Mouse (Mus musculus): ENCODE measurements at regions not wholly inside any gene's neighbourhood (a gene's known extent, or its start where the extent isn't known, plus 50 kb on each side); places are given as distances from the start of the nearest gene placed in this dataset.
A peak's percentile ranks its signal among the peaks of the same experiment; 100 is the strongest.
"Not testable (repeated sequence)": the region's sequence is repeated elsewhere in the genome, so short reads cannot be mapped to it uniquely, and the experiment has no call there.

DNA sequence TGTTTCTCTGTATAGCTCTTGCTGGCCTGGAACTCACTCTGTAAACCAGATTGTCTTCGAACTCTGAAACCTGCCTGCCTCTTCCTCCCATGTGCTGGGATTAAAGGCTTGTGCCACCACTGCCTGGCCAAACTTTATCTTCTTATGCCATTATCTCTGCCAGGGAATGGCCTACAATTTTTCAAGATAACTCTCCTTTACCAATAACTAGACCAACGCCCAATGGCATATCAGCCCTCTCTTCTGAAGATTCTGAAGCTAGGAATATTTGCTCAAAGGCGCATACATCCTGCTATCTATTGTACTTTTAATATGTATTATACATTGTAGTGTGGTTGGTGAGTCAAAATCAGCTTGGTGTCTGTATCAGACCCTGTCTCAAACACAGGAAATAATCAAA, 235.4 kb upstream of the Cts3 start:
- DNase-seq = not testable (repeated sequence)

DNA sequence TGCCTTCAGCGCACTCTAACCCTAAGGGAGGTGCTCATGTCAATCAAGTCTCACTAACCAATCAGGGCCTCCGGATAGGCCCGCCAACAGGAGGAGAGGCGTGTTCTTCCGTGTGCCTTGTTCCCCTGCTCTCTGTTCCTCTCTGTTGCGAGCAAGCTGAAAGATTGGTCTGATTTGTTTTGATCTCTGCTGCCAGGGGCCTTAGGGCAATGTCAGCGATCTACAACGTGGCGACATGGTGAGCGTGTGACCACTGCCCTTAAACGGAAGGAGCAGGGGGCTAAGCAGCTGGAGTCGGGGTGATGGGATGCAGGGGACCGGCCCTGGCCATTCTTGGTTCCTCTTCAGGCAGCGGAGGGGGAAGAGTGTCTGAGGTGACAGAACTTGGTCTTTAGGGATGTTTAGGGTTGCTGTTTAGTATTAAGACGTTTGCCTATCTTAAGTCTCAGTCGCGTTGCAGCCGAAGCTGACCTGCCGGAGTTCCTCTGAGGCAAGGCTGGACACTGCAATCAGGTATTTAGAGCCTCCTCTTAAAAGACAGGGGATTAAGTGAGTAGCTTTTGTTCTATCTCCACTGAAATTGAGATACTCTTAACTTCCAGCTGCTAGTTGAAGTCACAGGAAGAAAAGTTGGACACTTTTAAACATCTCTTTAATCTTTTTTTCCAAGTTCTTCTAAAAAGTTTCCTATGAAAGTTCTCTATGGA, 234.4 kb upstream of the Cts3 start:
- DNase-seq = peak; percentile 43

DNA sequence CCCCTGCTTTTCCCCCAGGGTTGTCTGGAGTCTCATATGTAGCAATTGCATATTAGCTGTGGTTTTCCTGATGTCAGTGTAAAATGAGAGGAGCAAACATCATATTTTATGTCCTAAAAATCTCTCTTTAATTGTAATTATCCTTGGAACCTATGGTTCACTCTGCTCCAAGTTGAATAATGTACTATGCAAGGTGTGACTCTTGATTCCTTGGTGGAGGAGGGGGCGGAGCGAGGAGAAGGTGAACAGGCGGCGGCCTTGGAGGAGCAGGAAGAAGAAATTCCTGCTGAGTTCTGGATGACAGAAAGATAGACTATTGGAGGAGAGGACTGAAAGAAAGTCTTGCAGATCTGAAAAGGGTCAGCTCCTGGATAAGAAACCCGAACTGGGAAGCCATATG, 233.8 kb upstream of the Cts3 start:
- DNase-seq = not testable (repeated sequence)

DNA sequence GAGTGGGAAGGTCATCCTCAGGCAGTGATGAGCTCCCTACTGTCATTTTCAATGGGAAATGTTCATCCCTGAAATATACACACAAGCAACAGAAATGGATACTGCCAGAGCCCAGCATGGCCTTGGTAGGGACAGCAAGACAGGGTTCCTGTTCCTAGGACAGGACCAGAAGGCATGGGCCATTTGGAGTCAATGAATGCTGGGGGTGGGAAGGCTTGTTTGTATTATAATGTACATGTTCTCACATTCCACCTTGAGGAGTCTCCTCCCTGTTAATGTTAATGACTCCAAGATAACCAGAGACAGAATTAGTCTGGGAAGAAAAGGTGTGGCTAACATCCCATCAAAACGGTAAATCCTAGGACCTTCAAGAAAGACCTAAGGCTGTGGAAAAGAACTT, 193.5 kb upstream of the Cts3 start:
- DNase-seq = not testable (repeated sequence)

Small RNA genes lying in the stretch of these regions (microRNA-seq; reads per million reads assigned to microRNA genes)
- gene Gm23739 = 0 reads per million in 2 experiments
